Mouse (Mus musculus): ENCODE data around the gene Pcsk5.
"Not testable (repeated sequence)": the region's sequence is repeated elsewhere in the genome, so short reads cannot be mapped to it uniquely, and the experiment has no call there.

The Pcsk5 gene

DNA sequence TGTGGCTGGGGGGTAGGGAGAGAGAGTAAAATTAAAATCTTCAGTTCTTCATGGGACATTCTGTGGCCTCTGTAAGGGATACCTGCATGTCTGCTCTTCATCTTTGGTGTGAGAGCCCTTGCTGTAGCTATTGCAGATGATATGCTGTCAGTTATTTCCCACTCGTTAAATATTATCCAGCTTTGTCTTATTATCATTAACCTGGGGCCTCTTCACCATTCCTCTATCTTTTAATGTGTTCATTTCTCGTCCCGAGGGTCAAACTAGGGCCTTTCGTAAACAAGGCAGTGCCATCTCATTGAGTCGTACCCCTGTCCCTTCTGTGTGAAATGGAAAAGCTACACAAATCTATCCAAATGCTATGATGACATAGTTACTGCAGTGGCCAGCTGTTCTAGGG lies 361.4 kb downstream of the Pcsk5 start:
- no peak for DNase-seq (ENCODE audit: low read depth, low spot score)

DNA sequence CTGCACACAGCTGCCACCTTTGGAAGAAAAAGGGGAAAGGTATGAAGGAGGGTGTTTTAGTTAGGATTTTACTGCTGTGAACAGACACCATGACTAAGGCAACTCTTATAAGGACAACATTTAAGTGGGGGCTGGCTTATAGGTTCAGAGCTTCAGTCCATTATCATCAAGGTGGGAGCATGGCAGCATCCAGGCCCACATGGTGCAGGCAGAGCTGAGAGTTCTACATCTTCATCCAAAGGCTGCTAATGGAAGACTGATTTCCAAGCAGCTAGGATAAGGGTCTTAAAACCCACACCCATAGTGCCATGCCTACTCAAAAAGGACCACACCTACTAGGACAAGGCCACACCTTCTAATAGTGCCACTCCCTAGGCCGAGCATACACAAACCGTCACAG lies 364.3 kb downstream of the Pcsk5 start:
- not testable (repeated sequence) for DNase-seq (ENCODE audit: low read depth, low spot score)

DNA sequence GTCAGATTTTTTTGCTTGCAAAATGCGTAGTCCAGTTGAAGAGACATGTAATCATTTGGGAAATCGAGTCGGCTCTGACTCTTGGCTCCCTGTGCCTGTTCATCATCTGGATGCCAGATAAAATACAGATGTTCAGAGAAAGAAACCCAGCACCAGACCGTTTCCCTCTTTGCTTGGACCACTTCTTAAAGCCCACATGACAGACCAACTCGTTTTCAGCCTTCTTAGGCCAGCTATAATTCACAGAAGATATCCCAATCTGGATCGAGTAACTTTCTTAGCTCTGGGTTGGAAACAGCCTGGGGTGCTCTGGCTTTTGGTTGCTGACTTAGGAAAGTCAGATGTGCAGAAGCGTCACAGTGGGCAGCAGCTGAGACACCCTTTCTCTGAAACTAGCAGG lies 365.6 kb downstream of the Pcsk5 start:
- no peak for DNase-seq (ENCODE audit: low read depth, low spot score)

DNA sequence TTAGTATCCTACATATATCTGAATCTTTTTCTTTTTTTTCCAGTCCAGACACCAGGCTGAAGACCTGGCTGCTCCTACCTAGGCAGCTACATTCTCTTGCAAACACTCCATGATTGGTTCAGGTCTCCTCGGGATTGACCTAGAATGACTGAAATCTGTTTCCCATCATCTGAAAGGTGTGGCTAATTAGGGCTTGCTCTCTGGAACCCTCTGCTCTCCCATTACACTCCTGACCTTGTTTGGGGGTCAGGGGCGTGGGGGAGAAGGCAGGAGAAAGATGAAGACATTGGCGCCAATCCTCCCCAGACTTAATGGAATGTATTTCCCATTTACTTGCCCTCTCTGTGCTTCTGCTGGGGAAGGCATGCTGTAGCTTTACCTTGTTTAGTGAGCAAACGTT lies 366.2 kb downstream of the Pcsk5 start:
- DNase-seq (ENCODE audit: low read depth, low spot score), result no peak

DNA sequence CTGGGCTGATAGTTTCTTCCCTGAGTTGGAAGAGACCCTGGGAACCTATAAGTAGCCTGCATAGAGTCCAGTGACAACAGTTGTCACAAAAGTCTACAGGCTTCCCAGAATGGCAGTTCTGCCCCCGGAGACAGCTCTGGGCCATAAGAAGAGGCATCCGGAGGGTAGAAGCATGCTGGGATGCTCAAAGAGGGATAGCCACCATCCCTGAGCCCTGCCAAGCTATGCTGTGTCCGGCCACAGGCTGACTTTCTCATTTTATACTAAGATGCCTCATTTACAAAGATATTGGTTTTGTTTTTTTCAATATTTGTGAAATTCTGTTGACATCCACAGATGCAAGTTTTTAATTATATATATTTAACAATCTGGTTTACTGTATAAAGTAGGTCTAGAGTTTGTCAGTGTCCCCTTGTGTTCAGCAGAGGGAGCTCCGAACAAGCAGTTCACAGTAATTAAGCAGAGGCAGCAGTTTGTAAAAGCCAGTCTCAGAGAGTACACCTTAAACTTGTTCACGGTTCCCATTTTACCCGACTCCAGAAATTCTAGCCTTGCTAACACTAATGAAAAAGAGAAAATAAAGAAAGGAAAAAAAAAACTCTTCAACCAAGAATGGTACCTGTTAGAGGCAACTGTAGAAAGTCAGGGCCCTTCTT lies 369.7 kb downstream of the Pcsk5 start:
- DNase-seq (ENCODE audit: low read depth, low spot score), result no peak

DNA sequence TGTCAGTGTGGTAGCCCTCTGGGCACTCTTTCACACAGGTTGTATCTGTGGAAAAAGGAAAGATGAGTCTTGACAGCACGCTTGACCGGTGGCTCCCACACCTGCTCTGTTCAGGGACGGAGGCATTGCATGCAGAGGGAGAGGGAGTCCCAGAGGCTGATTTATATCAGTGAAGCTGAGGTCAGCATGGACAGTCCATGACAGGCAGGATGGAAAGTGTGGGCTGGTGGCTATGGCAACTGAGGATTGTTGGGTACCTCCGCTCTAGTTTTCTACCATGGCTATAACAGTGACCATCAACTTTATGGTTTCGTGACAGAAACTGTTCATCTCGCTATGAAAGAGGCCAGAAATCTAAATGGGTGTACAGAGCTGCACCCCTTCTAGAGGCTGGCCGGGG lies 385.4 kb downstream of the Pcsk5 start:
- DNase-seq (ENCODE audit: low read depth, low spot score), result no peak

DNA sequence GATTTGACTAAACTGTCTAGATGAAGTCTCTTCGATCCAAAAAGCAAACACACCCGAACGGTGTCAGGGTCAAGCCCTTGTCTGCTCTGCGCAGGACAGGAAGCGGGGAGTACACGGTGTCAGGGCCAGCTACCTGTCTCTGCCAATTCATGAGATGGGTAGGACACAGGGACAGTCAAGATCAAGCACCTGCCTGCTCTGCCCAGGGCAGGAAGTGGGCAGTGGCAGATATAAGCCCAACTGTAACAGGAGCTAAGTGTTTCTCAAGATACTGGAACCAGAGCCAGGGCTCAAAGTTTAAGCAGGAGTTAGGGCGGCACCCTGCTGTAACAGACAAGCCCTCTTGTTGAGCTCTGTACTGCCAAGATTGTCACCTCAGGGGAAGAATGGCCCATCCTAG lies 393.9 kb downstream of the Pcsk5 start:
- no peak for DNase-seq (ENCODE audit: low read depth, low spot score)

DNA sequence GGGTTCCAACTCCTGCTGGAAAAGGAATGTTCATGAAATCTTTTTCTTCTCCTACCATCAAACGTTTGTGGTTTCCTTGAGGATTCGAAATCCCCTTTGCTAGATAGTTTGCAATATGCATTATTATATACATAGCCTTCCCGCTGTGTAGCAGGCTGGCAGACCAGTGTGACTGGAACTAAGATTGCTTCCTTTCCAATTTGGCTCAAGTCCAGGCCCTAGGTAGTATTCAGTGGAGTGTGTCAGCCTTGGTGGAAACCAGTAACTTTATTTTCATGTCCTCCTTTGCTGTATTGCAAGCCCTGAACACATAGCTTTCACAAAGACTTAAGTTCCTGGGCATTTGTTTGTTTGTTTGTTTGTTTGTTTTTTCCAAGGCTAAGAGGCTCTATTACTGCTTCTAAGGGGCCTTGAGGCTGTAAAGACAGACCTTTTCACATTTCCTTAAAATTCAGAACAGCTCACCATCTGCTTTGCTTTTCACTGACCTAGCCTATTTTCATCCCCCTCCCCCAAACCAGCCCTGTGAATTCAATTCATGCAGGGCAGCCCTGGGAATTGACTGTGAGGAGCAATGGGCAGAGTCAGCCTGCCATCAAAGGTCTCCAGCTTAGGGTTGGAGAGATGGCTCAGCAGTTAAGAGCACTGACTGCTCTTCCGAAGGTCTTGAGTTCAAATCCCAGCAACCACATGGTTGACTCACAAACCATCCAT lies 397.8 kb downstream of the Pcsk5 start:
- DNase-seq (ENCODE audit: low read depth, low spot score), result no peak

DNA sequence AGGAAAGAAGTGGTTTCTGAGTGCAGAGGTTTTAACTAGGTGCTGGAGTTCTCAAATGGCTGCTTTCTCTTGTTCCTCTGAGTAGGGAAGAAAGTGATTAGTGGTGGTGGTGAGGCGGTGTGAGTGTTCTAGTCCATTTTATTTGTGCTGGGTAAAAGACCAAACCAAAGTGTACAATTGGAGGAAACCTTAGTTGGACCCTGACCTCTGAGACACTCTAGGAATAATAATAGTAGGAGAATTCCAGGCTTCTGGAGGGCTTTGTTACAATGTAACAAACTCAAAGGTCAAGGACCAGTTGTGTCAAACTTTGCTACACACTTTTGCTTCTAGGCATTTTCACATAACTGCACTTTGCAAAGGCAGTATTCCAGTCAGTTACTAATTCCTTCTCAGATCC lies 400.8 kb downstream of the Pcsk5 start:
- no peak for DNase-seq (ENCODE audit: low read depth, low spot score)

DNA sequence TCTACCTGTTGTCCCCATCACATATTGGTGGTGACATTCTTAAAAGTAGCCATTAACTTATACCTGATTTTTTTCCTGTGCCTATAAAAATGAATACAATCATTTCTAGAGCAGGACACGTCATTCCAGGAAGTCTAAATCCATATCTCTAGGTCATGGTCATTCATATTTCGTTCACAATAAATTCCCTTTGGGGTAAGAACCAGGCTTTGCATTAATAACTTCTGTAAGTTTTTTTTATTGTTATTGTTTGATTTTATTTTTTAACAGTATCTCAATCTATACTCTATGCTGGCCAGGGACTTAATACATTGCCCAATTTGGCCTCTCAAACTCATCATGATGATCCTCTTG lies 408.9 kb downstream of the Pcsk5 start:
- DNase-seq (ENCODE audit: low read depth, low spot score), result no peak

DNA sequence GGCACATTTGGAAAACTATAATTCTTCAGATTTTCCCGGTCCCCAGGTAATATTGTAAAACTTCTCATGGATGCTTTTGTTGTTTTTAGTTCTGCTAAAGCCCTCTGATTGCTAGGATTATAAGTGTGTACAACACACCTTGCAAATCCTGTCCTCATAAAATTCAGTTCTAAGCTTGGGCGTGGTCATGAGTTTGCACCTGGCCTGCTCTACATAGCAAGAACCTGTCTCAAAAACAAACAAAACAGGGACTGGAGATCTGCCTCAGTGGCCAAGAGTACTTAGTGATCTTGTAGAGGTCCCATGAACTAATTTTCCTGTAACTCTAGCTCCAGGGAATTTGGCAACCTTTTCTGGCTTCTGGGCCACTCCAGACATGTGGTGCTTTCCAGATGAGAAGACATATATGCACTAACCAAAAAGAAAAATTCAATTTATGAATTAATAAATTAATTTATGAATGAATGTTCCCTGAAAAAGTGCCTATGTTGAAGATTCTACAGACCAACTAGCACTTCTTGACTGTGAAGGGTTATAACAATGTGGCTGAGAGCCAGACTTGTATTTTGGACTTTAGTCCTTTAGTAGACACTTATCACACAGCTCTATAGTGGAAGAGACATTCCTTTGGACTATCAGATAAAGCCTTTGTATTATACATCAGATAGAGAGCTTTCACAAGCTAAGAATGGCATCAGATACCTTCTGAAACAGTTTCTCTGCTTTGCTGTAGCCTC lies 409.4 kb downstream of the Pcsk5 start:
- no peak for DNase-seq (ENCODE audit: low read depth, low spot score)

DNA sequence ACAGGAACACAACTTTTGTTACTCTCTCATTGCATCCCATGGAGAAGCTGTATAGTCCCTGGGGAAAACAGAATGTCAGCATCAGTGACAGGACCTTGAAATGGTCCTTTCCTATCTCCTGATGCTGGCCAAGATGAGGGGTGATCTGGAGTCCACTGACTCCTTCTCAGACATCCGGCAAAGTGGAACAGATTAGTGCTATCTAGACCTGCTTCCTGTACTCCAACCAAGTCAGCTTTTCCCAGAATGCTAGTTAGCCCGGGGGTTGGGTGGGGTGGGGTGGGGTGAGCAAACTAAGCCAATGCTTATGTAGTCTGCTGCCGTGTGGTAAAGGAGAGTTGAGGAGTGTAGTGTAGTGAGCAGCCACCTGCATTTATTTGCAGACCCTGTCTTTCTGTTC lies 414.1 kb downstream of the Pcsk5 start:
- DNase-seq (ENCODE audit: low read depth, low spot score), result no peak

DNA sequence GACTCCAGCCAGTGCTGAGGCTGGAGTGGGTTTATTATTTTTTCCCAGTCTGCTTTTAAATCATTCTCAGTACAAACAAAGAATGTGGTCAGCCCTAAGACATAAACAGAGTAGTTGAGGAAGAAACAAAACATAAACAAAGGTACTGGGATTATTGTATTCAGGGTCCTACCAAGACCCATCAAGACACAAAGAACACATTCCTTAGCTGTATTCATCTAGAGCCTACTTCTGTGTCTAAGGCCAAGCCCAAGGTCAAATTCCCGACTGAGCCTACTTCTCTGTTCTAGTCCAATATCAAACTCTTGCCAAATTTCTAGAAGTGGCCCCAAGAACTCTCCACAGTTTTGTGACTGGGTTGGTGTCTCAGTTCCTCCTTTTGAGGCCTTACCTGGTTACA lies 419.6 kb downstream of the Pcsk5 start:
- DNase-seq (ENCODE audit: low read depth, low spot score), result no peak

DNA sequence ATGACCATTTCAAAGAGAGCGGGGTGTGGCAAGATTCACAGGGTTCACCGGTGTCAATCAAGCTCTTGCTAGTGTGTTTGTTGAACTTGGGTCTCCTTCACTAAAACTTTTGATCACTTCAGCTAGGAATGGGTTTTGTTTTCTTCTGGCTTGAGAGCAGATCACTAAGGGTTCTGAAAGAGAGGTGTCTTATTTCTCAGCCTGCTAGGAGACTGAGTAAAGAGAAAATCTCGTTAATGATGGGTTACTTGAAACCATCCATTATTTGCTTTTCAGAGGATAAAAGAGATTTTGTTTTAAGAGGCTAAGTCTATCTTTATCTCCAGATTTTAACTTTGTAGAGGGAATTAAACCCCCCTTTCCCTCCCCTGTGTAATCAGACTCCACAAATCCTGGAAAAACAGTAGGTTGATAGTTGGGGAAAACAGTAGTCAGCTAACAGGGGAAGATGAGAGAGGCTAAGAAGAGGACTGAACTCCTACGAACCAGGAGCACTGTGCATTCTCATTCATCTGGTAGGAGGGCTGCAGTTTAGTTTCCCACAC lies 424.4 kb downstream of the Pcsk5 start:
- no peak for DNase-seq (ENCODE audit: low read depth, low spot score)

DNA sequence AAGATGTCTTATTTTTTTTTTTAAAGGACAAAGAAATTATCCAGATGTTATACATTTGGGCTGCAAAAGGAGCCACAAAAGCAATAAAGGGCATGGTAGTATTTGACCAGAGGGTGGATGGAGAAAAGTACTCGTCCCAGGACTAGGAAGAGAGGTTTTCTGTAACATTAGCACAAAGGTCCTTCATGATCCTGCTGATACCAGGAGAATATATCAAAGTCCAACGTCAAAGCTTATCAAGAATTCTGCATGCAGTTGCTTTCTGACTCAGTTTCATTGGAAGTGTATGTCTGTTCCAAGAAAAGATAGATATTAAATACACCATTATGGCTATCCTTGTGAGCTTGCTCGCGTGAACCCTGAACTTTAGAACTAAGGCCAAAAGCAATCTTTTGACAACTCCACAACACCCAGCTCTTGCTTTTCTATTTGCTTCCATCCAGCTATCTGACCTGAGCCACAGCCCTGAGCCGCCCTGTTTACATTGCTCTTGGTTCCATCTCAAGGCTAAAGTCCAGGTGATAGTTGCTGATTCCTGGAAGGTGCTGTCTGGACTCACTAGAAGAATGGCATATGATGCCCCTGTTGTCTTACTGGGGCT lies 426.9 kb downstream of the Pcsk5 start:
- DNase-seq (ENCODE audit: low read depth, low spot score), result no peak

DNA sequence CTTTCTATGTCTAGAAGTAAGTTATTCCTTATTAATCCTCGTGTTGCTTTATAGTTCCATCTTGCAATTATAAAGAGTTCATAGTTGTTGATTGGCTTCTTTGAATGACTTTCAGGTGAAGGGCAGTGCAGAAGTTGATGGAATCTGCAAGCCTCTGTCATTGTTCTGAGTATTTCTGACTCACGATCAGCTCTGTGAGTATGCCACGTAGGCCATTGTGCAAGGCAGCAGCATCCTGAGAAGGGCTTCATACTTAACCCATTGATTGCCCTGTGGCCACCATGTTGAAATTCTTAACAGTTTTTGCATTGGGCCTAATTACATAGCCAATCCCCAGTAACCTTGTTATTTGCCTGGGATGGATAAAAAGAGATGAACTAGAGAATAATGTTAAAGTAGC lies 428.1 kb downstream of the Pcsk5 start:
- no peak for DNase-seq (ENCODE audit: low read depth, low spot score)

DNA sequence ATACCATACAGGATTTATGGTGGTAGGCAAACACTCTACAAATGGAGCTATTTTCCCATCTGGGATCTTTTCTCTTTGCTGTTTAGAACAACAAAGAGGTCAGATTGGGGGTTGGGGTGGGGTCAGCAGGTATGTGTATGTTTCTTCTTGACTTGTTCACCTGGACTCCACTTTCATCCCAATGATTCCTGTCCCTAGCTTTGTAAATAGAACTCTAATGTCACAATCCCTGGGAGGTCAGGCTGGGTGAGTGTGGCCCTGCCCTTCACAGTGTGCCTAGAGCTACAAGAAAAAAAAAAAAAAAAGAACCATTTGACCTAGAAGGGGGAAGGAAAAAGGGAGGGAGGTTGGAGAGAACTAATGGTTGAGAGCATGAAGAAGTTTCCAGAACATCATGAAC lies 428.8 kb downstream of the Pcsk5 start:
- DNase-seq (ENCODE audit: low read depth, low spot score), result no peak

DNA sequence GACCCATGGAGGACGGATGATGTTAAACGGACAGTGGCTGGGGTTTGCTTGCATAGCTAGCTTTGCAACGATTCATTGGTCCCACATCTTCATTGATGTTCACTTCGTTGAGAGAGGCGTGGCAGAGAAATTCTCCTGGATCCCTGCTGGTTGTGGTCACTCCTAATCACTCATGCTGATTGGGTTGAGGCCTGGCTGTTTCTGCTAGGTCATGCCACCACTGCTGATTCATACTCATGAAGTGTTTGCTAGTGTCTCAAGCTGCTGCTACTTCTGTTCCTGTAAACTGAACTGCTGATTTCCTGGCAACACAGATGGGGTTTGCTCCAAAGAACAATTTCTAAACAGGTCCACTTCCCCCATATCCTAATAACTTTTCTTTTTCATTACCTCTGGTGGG lies 430.6 kb downstream of the Pcsk5 start:
- peak; percentile 46 for DNase-seq (ENCODE audit: low read depth, low spot score)

DNA sequence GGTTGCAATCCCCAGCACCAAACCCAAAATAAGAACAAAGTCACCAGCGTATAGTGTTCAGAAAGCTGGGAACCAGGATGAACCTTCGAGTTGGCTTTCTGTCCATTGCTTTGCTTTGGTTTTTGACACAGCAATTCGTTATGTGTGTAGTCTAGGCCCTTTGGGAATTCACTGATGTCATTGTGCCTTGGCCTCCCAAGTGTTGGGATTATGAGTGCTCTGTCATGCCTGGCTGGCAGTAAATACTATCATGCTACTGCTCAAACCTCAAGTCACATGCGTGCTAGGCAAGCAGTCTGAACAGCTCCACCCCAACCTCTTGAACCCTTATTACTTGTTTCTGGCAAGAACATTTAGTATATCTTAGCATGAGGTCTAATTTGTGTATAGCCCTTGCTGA lies 434.3 kb downstream of the Pcsk5 start:
- DNase-seq (ENCODE audit: low read depth, low spot score), result no peak

DNA sequence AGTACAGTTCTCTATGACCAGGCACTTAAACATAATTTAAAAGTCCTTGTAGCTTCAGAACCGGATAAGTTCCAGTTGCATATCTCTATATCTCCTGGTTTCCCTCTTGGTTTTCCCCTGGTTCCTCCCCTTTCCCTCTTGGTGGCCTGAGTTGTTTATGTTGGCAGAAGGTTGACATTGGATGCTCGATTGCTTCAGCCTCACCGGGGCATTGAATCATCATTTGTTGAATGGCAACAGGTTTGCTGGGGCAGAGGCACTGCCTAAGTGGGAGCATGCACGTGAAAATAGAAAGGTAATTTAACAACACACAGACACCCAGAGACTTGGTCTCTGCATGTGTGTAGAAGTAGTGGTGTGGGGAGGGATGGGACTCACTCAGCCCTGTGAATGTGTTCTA lies 436.9 kb downstream of the Pcsk5 start:
- DNase-seq (ENCODE audit: low read depth, low spot score), result no peak

DNA sequence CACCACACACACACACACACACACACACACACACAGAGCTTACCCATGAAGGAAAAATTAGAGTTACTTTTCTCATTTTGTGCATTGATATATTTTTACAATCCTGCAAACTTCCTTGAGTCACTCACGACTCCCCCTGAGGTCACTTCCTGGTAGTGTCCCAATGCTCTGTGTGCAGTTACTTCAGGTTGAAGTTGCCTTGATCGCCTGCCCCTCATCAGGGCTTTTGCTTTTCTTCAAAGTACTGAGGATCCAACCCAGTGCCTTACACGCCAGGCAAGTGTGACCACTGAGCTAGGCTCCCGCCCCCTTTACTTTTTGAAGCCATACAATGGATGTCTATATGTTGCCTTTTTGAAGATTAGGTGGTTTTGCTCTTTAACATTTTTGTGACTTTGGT lies 437.5 kb downstream of the Pcsk5 start:
- DNase-seq (ENCODE audit: low read depth, low spot score), result no peak

DNA sequence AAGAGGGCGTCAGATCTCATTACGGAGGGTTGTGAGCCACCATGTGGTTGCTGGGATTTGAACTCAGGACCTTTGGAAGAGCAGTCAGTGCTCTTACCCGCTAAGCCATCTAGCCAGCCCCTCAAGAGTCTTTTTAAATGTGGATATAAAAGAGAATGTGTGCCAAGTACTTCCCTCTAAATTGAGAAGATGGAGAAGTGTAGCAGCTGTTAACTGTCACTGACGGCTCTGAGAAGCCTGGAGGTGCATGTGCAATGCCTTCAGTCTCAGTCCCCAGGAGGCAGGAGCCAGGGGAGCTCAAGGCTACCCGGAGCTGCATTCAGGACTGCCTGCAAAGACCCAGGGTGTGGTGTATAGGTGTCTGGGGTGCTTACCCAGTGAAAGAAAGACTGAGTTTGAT lies 439.5 kb downstream of the Pcsk5 start:
- no peak for DNase-seq (ENCODE audit: low read depth, low spot score)

Data from c-Kit-negative CD71-positive TER-119-positive erythroid progenitor cells, embryonic 14.5 days (primary cell).